Mouse (Mus musculus): ENCODE data around the gene Ebf1. TPM values are rescaled to one million over a fixed set of nuclear protein-coding genes. Genes with fewer than 3 reads are reported as not detected.
"Not testable (repeated sequence)": the region's sequence is repeated elsewhere in the genome, so short reads cannot be mapped to it uniquely, and the experiment has no call there.

Ebf1 gene
- polyA plus RNA-seq (2014; fragmentation: Nextera tagmentation; extraction: Ambion mirVana), result 54.5 and 61.6 TPM in 2 replicates

GRCm38 (mm10) chr11:44616788-44617712 is at the start of gene Ebf1:
Ebf1 (plus strand) TSS chr11:44617317.
- Histone ChIP-seq H3K9me3 (ENCODE audit: control insufficient read depth, low read length) (no peaks in the 10 kb centered on the region), H3K27me3 (replicated peaks; ENCODE audit: control insufficient read depth, insufficient read depth, low read length) (peaks cover 55% of the 10 kb centered on the region), H3K9ac (ENCODE audit: low read depth, low read length) (peak within 1 kb of the TSS; percentile 95), H3K4me1 (ENCODE audit: control insufficient read depth, insufficient read depth, low read length) (peaks cover 12% of the 10 kb centered on the region), H3K27ac (replicated peaks; ENCODE audit: low read depth, low read length) (peak within 1 kb of the TSS; percentile 96), H3K4me2 (ENCODE audit: low read depth, low read length) (peak within 1 kb of the TSS; percentile 70), H3K4me3 (ENCODE audit: low read depth, low read length) (peak within 1 kb of the TSS; percentile 71), H3K36me3 (ENCODE audit: control insufficient read depth, insufficient read depth, low read length) (0 out of 2 replicates have a peak, but pooled peaks cover 2% of the 10 kb centered on the region)
- DNase-seq (ENCODE audit: low spot score) (peak; percentile 98), ATAC-seq (ENCODE audit: low read depth) (peak; percentile 96)
- under 1% methylated on average over 30 of the region's 31 CpGs for WGBS

- not testable (repeated sequence) for DNase-seq (ENCODE audit: low spot score); H3K9ac ChIP-seq (ENCODE audit: low read depth, low read length); H3K4me2 ChIP-seq (ENCODE audit: low read depth, low read length); H3K9me3 ChIP-seq (ENCODE audit: control insufficient read depth, low read length); ATAC-seq (ENCODE audit: low read depth); H3K27ac ChIP-seq (replicated peaks; ENCODE audit: low read depth, low read length); H3K4me3 ChIP-seq (ENCODE audit: low read depth, low read length); H3K4me1 ChIP-seq (ENCODE audit: control insufficient read depth, insufficient read depth, low read length); H3K27me3 ChIP-seq (replicated peaks; ENCODE audit: control insufficient read depth, insufficient read depth, low read length)
- peaks cover 32% of the 10 kb centered on the region for H3K36me3 ChIP-seq (ENCODE audit: control insufficient read depth, insufficient read depth, low read length)
- WGBS, result 74% methylated on average over 4 of the region's 4 CpGs
Observed at GRCm38 (mm10) chr11:44570336-44570735, 46.8 kb upstream of the Ebf1 start.

- 95% methylated on average over 5 of the region's 5 CpGs for WGBS
- no peak for DNase-seq (ENCODE audit: low spot score)
- Histone ChIP-seq H3K27ac (replicated peaks; ENCODE audit: low read depth, low read length) (no peak overlapping the region), H3K9me3 (ENCODE audit: control insufficient read depth, low read length) (0 out of 2 replicates have a peak, but pooled peaks cover 7% of the 10 kb centered on the region), H3K9ac (ENCODE audit: low read depth, low read length) (no peak overlapping the region), H3K36me3 (ENCODE audit: control insufficient read depth, insufficient read depth, low read length) (peaks cover 9% of the 10 kb centered on the region; the same call in 1 of the 2 replicates), H3K4me1 (ENCODE audit: control insufficient read depth, insufficient read depth, low read length) (no peaks in the 10 kb centered on the region), H3K4me2 (ENCODE audit: low read depth, low read length) (no peak overlapping the region), H3K4me3 (ENCODE audit: low read depth, low read length) (no peak overlapping the region), H3K27me3 (replicated peaks; ENCODE audit: control insufficient read depth, insufficient read depth, low read length) (no peaks in the 10 kb centered on the region)
- no peak for ATAC-seq (ENCODE audit: low read depth)
Observed at GRCm38 (mm10) chr11:44572781-44573180, 44.3 kb upstream of the Ebf1 start.

- Histone ChIP-seq H3K27me3 (replicated peaks; ENCODE audit: control insufficient read depth, insufficient read depth, low read length) (no peaks in the 10 kb centered on the region), H3K4me3 (ENCODE audit: low read depth, low read length) (no peak overlapping the region), H3K4me2 (ENCODE audit: low read depth, low read length) (no peak overlapping the region), H3K27ac (replicated peaks; ENCODE audit: low read depth, low read length) (no peak overlapping the region), H3K9ac (ENCODE audit: low read depth, low read length) (no peak overlapping the region), H3K9me3 (ENCODE audit: control insufficient read depth, low read length) (0 out of 2 replicates have a peak, but pooled peaks cover 7% of the 10 kb centered on the region), H3K36me3 (ENCODE audit: control insufficient read depth, insufficient read depth, low read length) (peaks cover 9% of the 10 kb centered on the region; the same call in 1 of the 2 replicates), H3K4me1 (ENCODE audit: control insufficient read depth, insufficient read depth, low read length) (no peaks in the 10 kb centered on the region)
- DNase-seq (ENCODE audit: low spot score) (no peak), ATAC-seq (ENCODE audit: low read depth) (no peak)
- 71% methylated on average over 3 of the region's 3 CpGs for WGBS
Observed at GRCm38 (mm10) chr11:44573396-44573795, 43.7 kb upstream of the Ebf1 start.

GRCm38 (mm10) chr11:44574391-44574790 is 42.7 kb upstream of the Ebf1 start:
- Histone ChIP-seq H3K9ac (ENCODE audit: low read depth, low read length) (no peak overlapping the region), H3K36me3 (ENCODE audit: control insufficient read depth, insufficient read depth, low read length) (peaks cover 6% of the 10 kb centered on the region; the same call in 1 of the 2 replicates), H3K4me3 (ENCODE audit: low read depth, low read length) (no peak overlapping the region), H3K9me3 (ENCODE audit: control insufficient read depth, low read length) (0 out of 2 replicates have a peak, but pooled peaks cover 5% of the 10 kb centered on the region), H3K27ac (replicated peaks; ENCODE audit: low read depth, low read length) (no peak overlapping the region), H3K4me2 (ENCODE audit: low read depth, low read length) (no peak overlapping the region), H3K4me1 (ENCODE audit: control insufficient read depth, insufficient read depth, low read length) (no peaks in the 10 kb centered on the region), H3K27me3 (replicated peaks; ENCODE audit: control insufficient read depth, insufficient read depth, low read length) (no peaks in the 10 kb centered on the region)
- ATAC-seq (ENCODE audit: low read depth) (no peak), DNase-seq (ENCODE audit: low spot score) (no peak)
- WGBS, result 94% methylated on average over 8 of the region's 8 CpGs

GRCm38 (mm10) chr11:44574820-44575219 is 42.3 kb upstream of the Ebf1 start:
- peaks cover 2% of the 10 kb centered on the region; the same call in 1 of the 2 replicates for H3K36me3 ChIP-seq (ENCODE audit: control insufficient read depth, insufficient read depth, low read length)
- 0 out of 2 replicates have a peak, but pooled peaks cover under 1% of the 10 kb centered on the region for H3K9me3 ChIP-seq (ENCODE audit: control insufficient read depth, low read length)
- DNase-seq (ENCODE audit: low spot score) (no peak), ATAC-seq (ENCODE audit: low read depth) (no peak)
- no peaks in the 10 kb centered on the region for H3K27me3 ChIP-seq (replicated peaks; ENCODE audit: control insufficient read depth, insufficient read depth, low read length)
- WGBS, result 97% methylated on average over 5 of the region's 5 CpGs
- H3K4me1 ChIP-seq (ENCODE audit: control insufficient read depth, insufficient read depth, low read length), result no peaks in the 10 kb centered on the region
- H3K27ac ChIP-seq (replicated peaks; ENCODE audit: low read depth, low read length), result no peak overlapping the region
- no peak overlapping the region for H3K9ac ChIP-seq (ENCODE audit: low read depth, low read length)
- H3K4me2 ChIP-seq (ENCODE audit: low read depth, low read length), result no peak overlapping the region
- H3K4me3 ChIP-seq (ENCODE audit: low read depth, low read length), result no peak overlapping the region

- Histone ChIP-seq H3K27ac (replicated peaks; ENCODE audit: low read depth, low read length) (no peak overlapping the region), H3K36me3 (ENCODE audit: control insufficient read depth, insufficient read depth, low read length) (no peaks in the 10 kb centered on the region), H3K27me3 (replicated peaks; ENCODE audit: control insufficient read depth, insufficient read depth, low read length) (no peaks in the 10 kb centered on the region), H3K4me3 (ENCODE audit: low read depth, low read length) (no peak overlapping the region), H3K4me2 (ENCODE audit: low read depth, low read length) (no peak overlapping the region), H3K4me1 (ENCODE audit: control insufficient read depth, insufficient read depth, low read length) (no peaks in the 10 kb centered on the region), H3K9ac (ENCODE audit: low read depth, low read length) (no peak overlapping the region), H3K9me3 (ENCODE audit: control insufficient read depth, low read length) (no peaks in the 10 kb centered on the region)
- ATAC-seq (ENCODE audit: low read depth) (no peak), DNase-seq (ENCODE audit: low spot score) (no peak)
- WGBS, result 63% methylated on average over 9 of the region's 9 CpGs
Observed at GRCm38 (mm10) chr11:44577911-44578310, 39.2 kb upstream of the Ebf1 start.

GRCm38 (mm10) chr11:44581277-44581683 is 35.8 kb upstream of the Ebf1 start:
- Histone ChIP-seq H3K4me1 (ENCODE audit: control insufficient read depth, insufficient read depth, low read length) (no peaks in the 10 kb centered on the region), H3K36me3 (ENCODE audit: control insufficient read depth, insufficient read depth, low read length) (no peaks in the 10 kb centered on the region), H3K9ac (ENCODE audit: low read depth, low read length) (no peak overlapping the region), H3K27ac (replicated peaks; ENCODE audit: low read depth, low read length) (no peak overlapping the region), H3K27me3 (replicated peaks; ENCODE audit: control insufficient read depth, insufficient read depth, low read length) (no peaks in the 10 kb centered on the region), H3K4me3 (ENCODE audit: low read depth, low read length) (no peak overlapping the region), H3K4me2 (ENCODE audit: low read depth, low read length) (no peak overlapping the region), H3K9me3 (ENCODE audit: control insufficient read depth, low read length) (no peaks in the 10 kb centered on the region)
- ATAC-seq (ENCODE audit: low read depth) (no peak), DNase-seq (ENCODE audit: low spot score) (peak; percentile 31)
- WGBS, result 31% methylated on average over 11 of the region's 11 CpGs
